Mouse (Mus musculus) brain, embryonic 14.5 days (tissue): ENCODE data around the gene Pfas. TPM values are rescaled to one million over a fixed set of nuclear protein-coding genes. Genes with fewer than 3 reads are reported as not detected.
"Not testable (repeated sequence)": the region's sequence is repeated elsewhere in the genome, so short reads cannot be mapped to it uniquely, and the experiment has no call there.

ENCODE experiments used
- DNase-seq: peaks from one replicate; pipeline ENCODE4 v3.0.0-alpha.2; 2011; ENCODE audit warnings: low read depth
- CTCF ChIP-seq: fragments of 200-500 bp; IDR thresholded peaks from 2 replicates; pipeline ENCODE4 v1.5.1; 2012; ENCODE audit warnings: inconsistent platforms, mild to moderate bottlenecking, moderate library complexity, borderline replicate concordance; ENCODE audit not compliant: insufficient read depth, insufficient read length; ENCODE audit errors: extremely low read depth
- POLR2A ChIP-seq: fragments of 200-500 bp; IDR thresholded peaks from 2 replicates; pipeline ENCODE4 v1.6.1; 2012; ENCODE audit warnings: mild to moderate bottlenecking, inconsistent platforms, borderline replicate concordance; ENCODE audit not compliant: poor library complexity, insufficient read depth, insufficient read length, severe bottlenecking; ENCODE audit errors: extremely low read depth
- polyA plus RNA-seq: library from polyadenylated mRNA; depleted of rRNA; stranded (reverse); fragments of >200 nt; gene quantifications from 2 replicates; pipeline ENCODE4 v1.2.3, GENCODE M21; 2012; rRNA removed

Pfas gene
- polyA plus RNA-seq, 1 experiment: 27.6 TPM

DNA sequence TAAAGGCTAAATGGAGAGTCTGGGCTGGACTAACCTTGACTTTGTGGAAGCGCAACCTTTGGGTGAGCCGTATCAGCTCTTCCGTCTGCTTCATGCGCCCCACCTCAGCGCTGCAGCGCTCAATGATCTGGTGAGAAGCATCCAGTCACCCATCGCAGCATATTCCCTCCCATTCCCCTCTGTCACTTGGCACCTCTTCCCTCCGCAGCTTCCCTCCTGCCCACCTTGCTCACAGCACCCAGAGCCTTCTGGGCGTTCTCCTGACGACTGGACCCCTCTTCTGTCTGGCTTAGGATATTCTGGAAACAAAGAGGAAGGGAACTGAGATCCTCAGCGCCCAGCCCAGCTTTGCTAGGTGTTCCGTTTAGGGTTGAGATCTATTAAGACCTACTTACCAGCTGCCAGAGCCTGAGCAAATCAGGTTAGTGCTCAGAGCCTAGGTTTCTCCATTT is 60.7 kb downstream of the Pfas start:
- DNase-seq: peak; percentile 82

DNA sequence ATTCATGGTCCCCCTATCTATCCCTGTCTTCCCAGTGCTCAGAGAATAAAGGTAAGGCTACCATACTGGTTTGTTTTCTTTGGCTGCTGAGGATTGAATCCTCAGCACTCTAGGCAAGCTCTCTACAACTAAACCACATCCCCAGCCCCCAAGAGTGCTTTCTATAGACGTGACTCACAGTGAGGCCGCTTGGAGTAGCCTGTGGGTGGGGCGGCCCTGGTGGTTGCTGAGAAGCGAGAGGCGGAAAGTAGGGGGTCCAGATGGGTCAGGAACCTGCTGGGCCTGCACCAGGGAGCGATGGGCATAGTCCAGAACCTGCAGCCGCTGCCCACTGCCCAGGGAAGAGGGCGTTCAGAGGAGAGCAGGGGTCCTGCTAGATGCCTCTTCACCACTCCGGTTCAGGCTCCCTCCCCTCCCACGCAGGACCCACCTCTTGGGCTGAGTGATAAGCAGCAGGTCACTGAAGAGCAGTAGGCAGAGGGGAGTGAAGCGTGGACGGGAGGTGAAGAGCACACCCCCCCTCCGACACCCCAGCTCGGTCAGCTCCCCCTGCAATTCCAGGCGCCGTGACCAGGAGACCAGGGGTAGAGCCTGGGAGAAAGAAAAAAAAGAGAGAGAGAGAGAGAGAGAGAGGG is 61.3 kb downstream of the Pfas start:
- TF ChIP-seq CTCF: no peak
- DNase-seq: no peak

More for the DNA sequence above, 60.7 kb downstream of the Pfas start:
- TF ChIP-seq CTCF (no peak), POLR2A (no peak; the same call in 1 of the 2 replicates)

DNA sequence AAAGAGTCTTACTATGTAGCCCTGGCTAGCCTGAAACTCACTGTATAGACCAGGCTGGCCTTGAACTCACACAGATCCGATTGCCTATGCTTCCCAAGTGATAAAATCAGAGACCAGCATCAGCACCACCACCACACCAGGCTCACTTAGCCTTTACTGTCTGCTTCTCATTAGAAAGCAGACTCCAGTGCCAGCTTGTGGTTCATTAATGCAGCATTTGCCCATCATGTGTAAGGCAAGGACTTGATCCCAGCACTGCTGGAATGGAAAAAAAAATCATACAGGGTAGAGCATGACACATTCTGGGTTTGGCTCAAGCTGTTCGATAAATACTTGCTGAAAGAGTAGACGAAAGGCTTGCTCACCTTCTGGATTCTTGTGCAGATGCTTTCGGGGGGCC is 62.3 kb downstream of the Pfas start:
- TF ChIP-seq POLR2A (no peak), CTCF (no peak)
- DNase-seq: no peak

DNA sequence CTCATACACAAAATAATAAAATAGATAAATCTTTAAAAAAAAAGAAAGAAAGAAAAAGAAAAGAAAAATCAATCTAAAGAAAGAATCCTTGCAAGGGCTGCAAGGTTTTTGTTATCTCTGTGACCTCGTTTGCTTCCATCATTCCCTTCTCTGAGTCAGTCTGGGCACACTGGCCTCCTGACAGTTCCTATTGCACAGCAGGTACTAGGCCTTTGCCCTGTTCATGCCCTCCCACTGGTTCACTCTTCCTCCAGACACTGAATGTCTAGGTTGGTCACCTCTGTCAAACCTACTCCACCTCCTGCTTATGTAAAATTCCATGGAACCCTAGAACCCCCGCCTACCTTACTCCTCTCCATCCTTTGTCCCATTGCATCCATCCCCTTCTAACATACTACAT is 63.0 kb downstream of the Pfas start:
- no peak for DNase-seq
- TF ChIP-seq CTCF: no peak

- no peak for DNase-seq
- TF ChIP-seq CTCF (no peak), POLR2A (no peak)
Measured at GRCm38 (mm10) chr11:68942731-68943130, 65.5 kb downstream of the Pfas start.

- TF ChIP-seq POLR2A: no peak
- TF ChIP-seq CTCF: no peak
- no peak for DNase-seq
Measured at GRCm38 (mm10) chr11:68940516-68940915, 67.7 kb downstream of the Pfas start.

DNA sequence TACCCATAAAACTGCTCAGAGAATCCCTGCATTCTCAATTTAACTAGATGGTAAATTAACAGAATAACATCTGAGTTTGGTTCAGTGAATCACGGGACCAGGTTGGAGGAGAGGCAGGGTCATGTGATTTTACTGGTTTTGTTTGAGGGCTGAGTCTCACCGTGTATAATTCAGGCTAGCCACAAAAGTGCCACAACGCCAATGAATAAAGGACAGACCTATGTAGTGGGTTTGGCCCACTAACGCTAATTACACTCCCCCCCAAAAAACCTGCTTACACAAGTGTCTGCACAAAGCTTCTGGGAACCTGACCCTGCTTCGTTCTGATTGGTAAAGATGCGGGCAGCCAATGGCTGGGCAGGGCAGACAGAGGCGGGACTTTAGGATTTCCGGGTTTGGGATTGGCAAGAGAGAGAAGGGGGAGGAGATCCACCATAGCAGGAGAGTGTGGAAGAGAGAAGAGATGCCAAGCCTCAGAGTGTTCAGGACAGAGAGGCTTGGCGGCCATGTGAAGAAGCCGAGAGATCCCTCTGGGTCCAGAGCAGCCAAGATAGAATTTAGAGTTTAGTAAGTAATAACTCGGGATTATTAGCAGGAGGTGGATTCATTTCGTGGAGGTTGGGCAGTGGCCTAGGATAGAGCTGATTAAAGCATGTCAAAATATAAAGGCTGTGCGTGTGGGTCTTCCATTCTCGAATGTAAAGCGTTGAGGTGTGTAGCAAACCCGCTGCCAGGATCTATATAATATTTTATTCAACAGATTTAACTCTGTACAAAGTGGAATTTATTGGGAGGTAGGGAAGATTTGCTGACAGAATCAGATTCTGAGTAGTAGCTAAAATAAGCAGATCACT is 68.6 kb downstream of the Pfas start:
- peak; percentile 98 for DNase-seq
- no peak for TF ChIP-seq CTCF
- peak; percentile 66; the same call in 1 of the 2 replicates for TF ChIP-seq POLR2A

DNA sequence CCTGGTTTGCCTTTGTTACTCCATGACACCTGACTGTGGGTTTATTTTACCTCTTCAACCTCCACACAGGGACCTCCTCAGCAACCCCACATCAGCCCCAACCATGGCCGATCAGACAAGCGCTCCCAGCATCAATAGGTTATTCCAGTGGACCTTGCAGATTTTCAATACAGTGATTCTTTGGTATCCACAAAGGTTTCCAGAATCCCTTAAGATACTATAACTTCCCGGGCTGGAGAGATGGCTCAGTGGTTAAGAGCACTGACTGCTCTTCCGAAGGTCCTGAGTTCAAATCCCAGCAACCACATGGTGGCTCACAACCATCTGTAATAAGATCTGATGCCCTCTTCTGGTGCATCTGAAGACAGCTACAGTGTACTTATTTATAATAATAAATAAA is 71.3 kb downstream of the Pfas start:
- DNase-seq: not testable (repeated sequence)

Other genes with a start within 250 kb of the Pfas start
- 62.4 and 74.0 TPM in 2 replicates for gene Ndel1, start 136.6 kb downstream of the Pfas start, polyA plus RNA-seq
- gene Rnf222, start 119.9 kb downstream of the Pfas start, polyA plus RNA-seq: 0.05 and 0.10 TPM in 2 replicates
- 2,015 and 2,036 TPM in 2 replicates for gene Rpl26, start 106.9 kb downstream of the Pfas start, polyA plus RNA-seq
- 3.6 and 4.1 TPM in 2 replicates for gene Odf4, start 81.4 kb downstream of the Pfas start, polyA plus RNA-seq
- gene Arhgef15, start 51.0 kb downstream of the Pfas start, polyA plus RNA-seq: 38.6 and 40.1 TPM in 2 replicates
- gene Slc25a35, start 40.3 kb downstream of the Pfas start, polyA plus RNA-seq: 3.0 and 4.6 TPM in 2 replicates
- gene Rangrf, start 33.3 kb downstream of the Pfas start, polyA plus RNA-seq: 24.1 and 33.6 TPM in 2 replicates
- gene Ctc1, start 7.5 kb upstream of the Pfas start, polyA plus RNA-seq: 115 and 170 TPM in 2 replicates
- gene Aurkb, start 37.2 kb upstream of the Pfas start, polyA plus RNA-seq: 38.3 and 74.9 TPM in 2 replicates
- 19.6 and 22.1 TPM in 2 replicates for gene Borcs6, start 51.3 kb upstream of the Pfas start, polyA plus RNA-seq
- gene Tmem107, start 62.3 kb upstream of the Pfas start, polyA plus RNA-seq: 25.6 and 35.1 TPM in 2 replicates
- 251 and 319 TPM in 2 replicates for gene Vamp2, start 80.0 kb upstream of the Pfas start, polyA plus RNA-seq
- 12.2 and 16.3 TPM in 2 replicates for gene Per1, start 86.8 kb upstream of the Pfas start, polyA plus RNA-seq
- gene Hes7, start 111.9 kb upstream of the Pfas start, polyA plus RNA-seq: 0.42 and 0.45 TPM in 2 replicates
- 0.33 and 0.47 TPM in 2 replicates for gene 9130213A22Rik, start 114.1 kb upstream of the Pfas start, polyA plus RNA-seq
- gene Aloxe3, start 117.4 kb upstream of the Pfas start, polyA plus RNA-seq: 2.8 and 3.5 TPM in 2 replicates
- 0.13 and 0.23 TPM in 2 replicates for gene Alox12b, start 148.5 kb upstream of the Pfas start, polyA plus RNA-seq
- 0.05 and 0.25 TPM in 2 replicates for gene Alox8, start 189.4 kb upstream of the Pfas start, polyA plus RNA-seq
- 0.20 and 0.25 TPM in 2 replicates for gene Gucy2e, start 228.6 kb upstream of the Pfas start, polyA plus RNA-seq